Mouse (Mus musculus): ENCODE results near the gene Chchd1. TPM values are rescaled to one million over a fixed set of nuclear protein-coding genes. Genes with fewer than 3 reads are reported as not detected.

Chchd1 gene
- polyA plus RNA-seq, 1 experiment from 2014 or later = 191 TPM

DNA sequence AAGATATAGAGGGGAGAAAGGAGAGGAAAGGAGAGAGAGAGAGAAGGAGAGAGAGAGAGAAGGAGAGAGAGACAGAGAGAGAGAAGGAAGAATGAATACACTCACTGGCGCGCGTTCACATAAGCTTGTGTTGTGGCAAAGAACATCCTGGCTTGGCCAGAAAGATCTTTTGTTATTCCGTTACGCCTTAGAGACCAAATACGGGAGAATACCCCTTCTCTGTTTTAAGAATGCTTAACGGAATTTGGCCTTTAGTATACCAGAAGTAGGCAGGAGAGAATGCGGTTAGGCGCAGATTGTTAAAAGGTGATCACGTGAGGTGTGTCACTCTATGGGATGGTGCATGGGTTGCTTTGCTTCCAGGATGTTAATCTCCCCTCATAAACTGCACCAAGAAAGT is 5.4 kb downstream of the Chchd1 start:
- Histone ChIP-seq H3K9ac (ENCODE audit: low read length) (peak overlapping the region; percentile 98), H3K9me3 (ENCODE audit: control insufficient read depth, low read length) (no peaks in the 10 kb centered on the region), H3K27me3 (ENCODE audit: control insufficient read depth, insufficient read depth, low read depth, low read length) (no peaks in the 10 kb centered on the region), H3K4me1 (replicated peaks; ENCODE audit: control insufficient read depth, insufficient read depth, low read length) (peaks cover 19% of the 10 kb centered on the region), H3K4me3 (ENCODE audit: low read length) (peak overlapping the region; percentile 99), H3K4me2 (ENCODE audit: low read depth, low read length) (peak overlapping the region; percentile 73), H3K27ac (ENCODE audit: low read length) (peak overlapping the region; percentile 90), H3K36me3 (ENCODE audit: control insufficient read depth, insufficient read depth, low read length) (peaks cover 17% of the 10 kb centered on the region)
- ATAC-seq (ENCODE audit: low read depth) = no peak
- 3% methylated on average over 10 of the region's 10 CpGs for WGBS

DNA sequence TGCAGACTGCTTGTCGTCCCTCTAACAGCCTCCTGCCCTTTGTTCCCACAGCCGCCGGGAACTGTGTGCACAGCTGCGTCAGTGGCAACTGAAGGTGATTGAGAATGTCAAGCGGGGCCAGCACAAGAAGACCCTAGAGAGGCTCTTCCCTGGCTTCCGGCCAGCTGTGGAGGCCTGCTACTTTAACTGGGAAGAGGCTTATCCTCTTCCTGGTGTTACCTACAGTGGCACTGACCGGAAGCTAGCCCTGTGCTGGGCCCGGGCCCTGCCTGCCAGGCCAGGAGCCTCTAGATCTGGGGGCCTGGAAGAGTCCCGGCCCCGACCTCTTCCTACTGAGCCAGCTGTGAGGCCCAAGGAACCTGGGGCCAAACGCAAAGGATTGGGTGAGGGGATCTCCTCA is 11.0 kb downstream of the Chchd1 start:
- H3K27me3 ChIP-seq (ENCODE audit: control insufficient read depth, insufficient read depth, low read depth, low read length) = no peaks in the 10 kb centered on the region
- peaks cover 55% of the 10 kb centered on the region for H3K36me3 ChIP-seq (ENCODE audit: control insufficient read depth, insufficient read depth, low read length)
- H3K4me3 ChIP-seq (ENCODE audit: low read length) = no peak overlapping the region
- 53% methylated on average over 11 of the region's 11 CpGs for WGBS
- H3K27ac ChIP-seq (ENCODE audit: low read length) = no peak overlapping the region
- no peak overlapping the region for H3K9ac ChIP-seq (ENCODE audit: low read length)
- no peak overlapping the region for H3K4me2 ChIP-seq (ENCODE audit: low read depth, low read length)
- peaks cover 5% of the 10 kb centered on the region for H3K4me1 ChIP-seq (replicated peaks; ENCODE audit: control insufficient read depth, insufficient read depth, low read length)
- H3K9me3 ChIP-seq (ENCODE audit: control insufficient read depth, low read length) = no peaks in the 10 kb centered on the region
- no peak for ATAC-seq (ENCODE audit: low read depth)

DNA sequence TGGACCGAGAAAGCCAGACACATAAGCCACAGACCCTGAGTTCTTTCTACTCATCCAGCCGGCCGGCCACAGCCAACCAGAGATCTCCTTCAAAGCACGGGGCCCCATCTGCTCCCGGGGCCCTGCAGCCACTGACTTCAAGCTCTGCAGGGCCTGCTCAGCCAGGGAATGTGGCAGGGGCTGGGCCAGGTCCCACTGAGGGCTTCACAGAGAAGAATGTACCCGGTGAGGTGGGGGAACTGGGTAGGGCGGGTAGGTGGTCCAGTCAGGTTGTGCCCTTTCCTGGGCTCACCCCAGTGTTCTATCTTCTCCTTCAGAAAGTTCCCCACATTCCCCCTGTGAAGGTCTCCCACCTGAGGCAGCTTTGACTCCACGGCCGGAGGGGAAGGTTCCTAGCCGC is 15.6 kb downstream of the Chchd1 start:
- Histone ChIP-seq H3K4me3 (ENCODE audit: low read length) (no peak overlapping the region), H3K4me1 (replicated peaks; ENCODE audit: control insufficient read depth, insufficient read depth, low read length) (no peaks in the 10 kb centered on the region), H3K27ac (ENCODE audit: low read length) (no peak overlapping the region), H3K9me3 (ENCODE audit: control insufficient read depth, low read length) (no peaks in the 10 kb centered on the region), H3K9ac (ENCODE audit: low read length) (no peak overlapping the region), H3K27me3 (ENCODE audit: control insufficient read depth, insufficient read depth, low read depth, low read length) (no peaks in the 10 kb centered on the region), H3K36me3 (ENCODE audit: control insufficient read depth, insufficient read depth, low read length) (peaks cover 77% of the 10 kb centered on the region), H3K4me2 (ENCODE audit: low read depth, low read length) (no peak overlapping the region)
- ATAC-seq (ENCODE audit: low read depth) = no peak
- WGBS = 81% methylated on average over 10 of the region's 10 CpGs

DNA sequence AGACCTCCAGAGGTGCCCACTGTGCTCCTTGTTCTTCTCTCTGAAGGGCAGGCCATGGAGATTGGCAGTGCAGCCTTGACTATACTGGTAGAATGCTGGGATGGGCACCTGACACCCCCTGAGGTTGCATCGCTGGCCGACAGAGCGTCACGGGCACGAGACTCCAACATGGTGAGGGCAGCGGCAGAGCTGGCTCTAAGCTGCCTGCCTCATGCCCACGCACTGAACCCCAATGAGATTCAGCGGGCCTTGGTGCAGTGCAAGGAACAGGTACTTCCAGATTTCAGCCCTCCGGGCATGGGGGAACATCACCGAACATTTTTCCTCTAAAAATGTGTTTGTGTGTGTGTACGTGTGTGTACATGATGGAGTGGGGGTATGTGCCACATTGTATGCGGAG is 17.0 kb downstream of the Chchd1 start:
- Histone ChIP-seq H3K4me2 (ENCODE audit: low read depth, low read length) (no peak overlapping the region), H3K9me3 (ENCODE audit: control insufficient read depth, low read length) (no peaks in the 10 kb centered on the region), H3K27me3 (ENCODE audit: control insufficient read depth, insufficient read depth, low read depth, low read length) (no peaks in the 10 kb centered on the region), H3K4me1 (replicated peaks; ENCODE audit: control insufficient read depth, insufficient read depth, low read length) (no peaks in the 10 kb centered on the region), H3K4me3 (ENCODE audit: low read length) (no peak overlapping the region), H3K9ac (ENCODE audit: low read length) (no peak overlapping the region), H3K36me3 (ENCODE audit: control insufficient read depth, insufficient read depth, low read length) (peaks cover 83% of the 10 kb centered on the region), H3K27ac (ENCODE audit: low read length) (no peak overlapping the region)
- WGBS = 81% methylated on average over 12 of the region's 12 CpGs
- ATAC-seq (ENCODE audit: low read depth) = no peak

DNA sequence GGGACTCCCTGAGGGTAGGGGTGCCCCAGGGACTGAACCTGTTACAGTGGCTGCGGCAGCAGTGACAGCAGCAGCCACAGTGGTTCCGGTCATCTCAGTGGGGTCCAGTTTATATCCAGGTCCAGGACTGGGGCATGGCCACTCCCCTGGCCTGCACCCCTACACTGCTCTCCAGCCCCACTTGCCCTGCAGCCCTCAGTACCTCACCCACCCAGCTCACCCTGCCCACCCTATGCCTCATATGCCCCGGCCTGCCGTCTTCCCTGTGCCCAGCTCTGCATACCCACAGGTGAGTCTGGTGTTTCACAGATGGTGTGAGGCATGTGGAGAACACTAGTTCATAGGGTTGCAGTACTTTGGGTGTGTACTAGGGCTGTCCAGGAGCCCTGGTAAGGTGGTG is 18.6 kb downstream of the Chchd1 start:
- no peak overlapping the region for H3K27ac ChIP-seq (ENCODE audit: low read length)
- H3K4me3 ChIP-seq (ENCODE audit: low read length) = no peak overlapping the region
- no peak overlapping the region for H3K4me2 ChIP-seq (ENCODE audit: low read depth, low read length)
- no peaks in the 10 kb centered on the region for H3K4me1 ChIP-seq (replicated peaks; ENCODE audit: control insufficient read depth, insufficient read depth, low read length)
- no peak overlapping the region for H3K9ac ChIP-seq (ENCODE audit: low read length)
- H3K9me3 ChIP-seq (ENCODE audit: control insufficient read depth, low read length) = no peaks in the 10 kb centered on the region
- H3K27me3 ChIP-seq (ENCODE audit: control insufficient read depth, insufficient read depth, low read depth, low read length) = no peaks in the 10 kb centered on the region
- ATAC-seq (ENCODE audit: low read depth) = no peak
- WGBS = 86% methylated on average over 4 of the region's 4 CpGs
- peaks cover 83% of the 10 kb centered on the region for H3K36me3 ChIP-seq (ENCODE audit: control insufficient read depth, insufficient read depth, low read length)

DNA sequence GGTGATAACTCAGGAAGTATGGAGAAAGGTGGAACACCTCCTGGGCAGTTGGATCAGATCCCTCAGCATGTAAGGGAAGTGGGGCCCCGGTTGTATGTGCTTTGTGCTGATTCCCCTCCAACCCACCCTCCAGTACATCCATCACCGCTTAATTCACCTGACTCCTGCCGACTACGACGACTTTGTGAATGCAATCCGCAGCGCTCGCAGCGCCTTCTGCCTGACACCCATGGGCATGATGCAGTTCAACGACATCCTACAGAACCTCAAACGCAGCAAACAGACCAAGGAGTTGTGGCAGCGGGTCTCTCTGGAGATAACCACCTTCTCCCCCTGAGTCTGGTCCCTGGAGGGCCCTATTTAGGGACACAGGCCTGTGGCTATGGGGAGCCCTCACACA is 20.2 kb downstream of the Chchd1 start:
- Histone ChIP-seq H3K36me3 (ENCODE audit: control insufficient read depth, insufficient read depth, low read length) (peaks cover 72% of the 10 kb centered on the region), H3K27ac (ENCODE audit: low read length) (no peak overlapping the region), H3K9ac (ENCODE audit: low read length) (no peak overlapping the region), H3K4me1 (replicated peaks; ENCODE audit: control insufficient read depth, insufficient read depth, low read length) (no peaks in the 10 kb centered on the region), H3K27me3 (ENCODE audit: control insufficient read depth, insufficient read depth, low read depth, low read length) (no peaks in the 10 kb centered on the region), H3K4me3 (ENCODE audit: low read length) (no peak overlapping the region), H3K4me2 (ENCODE audit: low read depth, low read length) (no peak overlapping the region), H3K9me3 (ENCODE audit: control insufficient read depth, low read length) (no peaks in the 10 kb centered on the region)
- ATAC-seq (ENCODE audit: low read depth) = no peak
- WGBS = 84% methylated on average over 12 of the region's 12 CpGs

DNA sequence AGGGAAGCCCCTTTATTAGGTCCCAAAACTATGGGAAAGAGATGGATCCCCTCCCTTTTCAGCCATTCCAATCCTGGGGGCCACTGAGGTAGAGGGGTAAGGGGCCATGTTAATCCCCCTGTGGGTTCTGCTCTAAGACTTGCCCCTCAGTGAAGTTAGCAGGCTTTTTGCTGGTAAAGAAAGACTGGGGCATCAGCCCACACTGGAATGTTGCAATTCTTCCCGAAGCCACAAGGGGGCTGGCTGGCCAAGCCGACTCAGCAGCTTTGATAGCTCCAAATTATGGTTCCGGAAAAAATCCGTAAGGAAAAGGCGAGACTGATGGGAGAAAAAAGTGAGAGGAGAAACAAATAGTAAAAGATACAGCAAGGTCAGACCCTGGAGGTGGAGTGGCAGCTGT is 21.2 kb downstream of the Chchd1 start:
- 18% methylated on average over 5 of the region's 5 CpGs for WGBS
- Histone ChIP-seq H3K36me3 (ENCODE audit: control insufficient read depth, insufficient read depth, low read length) (peaks cover 69% of the 10 kb centered on the region), H3K27ac (ENCODE audit: low read length) (no peak overlapping the region), H3K4me1 (replicated peaks; ENCODE audit: control insufficient read depth, insufficient read depth, low read length) (no peaks in the 10 kb centered on the region), H3K4me2 (ENCODE audit: low read depth, low read length) (no peak overlapping the region), H3K9me3 (ENCODE audit: control insufficient read depth, low read length) (no peaks in the 10 kb centered on the region), H3K27me3 (ENCODE audit: control insufficient read depth, insufficient read depth, low read depth, low read length) (no peaks in the 10 kb centered on the region), H3K9ac (ENCODE audit: low read length) (no peak overlapping the region), H3K4me3 (ENCODE audit: low read length) (no peak overlapping the region)
- ATAC-seq (ENCODE audit: low read depth) = peak; percentile 32; the same call in 1 of the 2 replicates

DNA sequence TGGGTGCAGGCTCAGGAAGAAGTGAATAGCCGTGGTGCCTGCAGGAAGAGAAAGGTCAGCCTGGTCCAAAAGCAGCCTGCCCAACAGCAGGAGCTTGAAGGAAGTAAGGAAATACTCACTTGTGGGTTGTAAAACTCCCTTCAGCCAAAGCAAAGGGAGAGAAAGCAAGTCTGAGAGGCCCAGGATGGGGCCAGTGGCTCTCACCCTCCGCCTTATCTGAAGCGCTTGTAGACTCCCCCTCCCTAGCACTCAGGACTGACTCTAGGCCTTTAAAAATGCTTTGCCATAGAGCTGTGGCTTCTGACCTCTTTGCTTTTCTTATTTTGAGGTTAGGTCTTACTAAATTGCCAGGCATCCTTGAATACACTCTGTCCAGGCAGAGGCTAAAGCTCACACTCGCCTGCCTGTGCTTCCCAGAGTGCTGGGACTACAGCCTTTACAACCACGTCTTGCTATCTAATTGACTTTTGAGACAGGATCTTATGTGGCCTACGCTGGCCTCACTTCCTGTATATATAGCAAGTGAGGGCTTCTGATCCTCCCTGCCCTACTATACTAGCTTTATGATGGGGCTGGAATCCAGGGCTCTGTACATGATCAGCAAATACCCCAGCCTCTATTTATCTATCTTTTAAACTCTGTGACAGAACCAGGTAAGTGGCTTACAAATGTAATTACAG is 23.0 kb downstream of the Chchd1 start:
- Histone ChIP-seq H3K36me3 (ENCODE audit: control insufficient read depth, insufficient read depth, low read length) (peaks cover 68% of the 10 kb centered on the region), H3K4me3 (ENCODE audit: low read length) (no peak overlapping the region), H3K27me3 (ENCODE audit: control insufficient read depth, insufficient read depth, low read depth, low read length) (no peaks in the 10 kb centered on the region), H3K4me2 (ENCODE audit: low read depth, low read length) (no peak overlapping the region), H3K9me3 (ENCODE audit: control insufficient read depth, low read length) (no peaks in the 10 kb centered on the region), H3K4me1 (replicated peaks; ENCODE audit: control insufficient read depth, insufficient read depth, low read length) (no peaks in the 10 kb centered on the region), H3K9ac (ENCODE audit: low read length) (no peak overlapping the region), H3K27ac (ENCODE audit: low read length) (no peak overlapping the region)
- 64% methylated on average over 6 of the region's 6 CpGs for WGBS
- ATAC-seq (ENCODE audit: low read depth) = no peak

DNA sequence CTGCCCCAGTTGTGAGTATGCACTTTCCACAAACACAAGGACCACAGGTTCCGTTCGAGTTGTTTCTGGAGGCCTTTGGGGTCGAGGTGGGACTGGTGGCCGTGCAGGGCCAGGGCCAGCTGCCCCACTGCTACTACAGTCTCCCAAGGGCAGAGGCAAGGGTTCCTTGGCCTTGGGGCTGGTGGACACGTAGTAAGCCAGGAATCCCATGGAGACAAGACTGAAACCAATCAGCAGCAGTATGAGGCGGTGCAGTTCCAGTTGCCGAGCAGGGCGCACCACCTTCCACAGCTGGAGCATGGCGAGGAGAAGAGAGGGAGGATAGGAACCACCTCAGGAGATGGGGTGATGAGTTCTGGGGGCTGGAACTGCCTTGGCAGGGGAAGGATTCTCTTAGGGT is 27.1 kb downstream of the Chchd1 start:
- Histone ChIP-seq H3K9me3 (ENCODE audit: control insufficient read depth, low read length) (no peaks in the 10 kb centered on the region), H3K4me3 (ENCODE audit: low read length) (no peak overlapping the region), H3K4me1 (replicated peaks; ENCODE audit: control insufficient read depth, insufficient read depth, low read length) (peaks cover 8% of the 10 kb centered on the region), H3K9ac (ENCODE audit: low read length) (no peak overlapping the region), H3K4me2 (ENCODE audit: low read depth, low read length) (no peak overlapping the region), H3K27me3 (ENCODE audit: control insufficient read depth, insufficient read depth, low read depth, low read length) (no peaks in the 10 kb centered on the region), H3K36me3 (ENCODE audit: control insufficient read depth, insufficient read depth, low read length) (peaks cover 36% of the 10 kb centered on the region), H3K27ac (ENCODE audit: low read length) (no peak overlapping the region)
- WGBS = 91% methylated on average over 9 of the region's 9 CpGs
- no peak for ATAC-seq (ENCODE audit: low read depth)
